Mouse (Mus musculus) limb, embryonic 11.5 days (tissue): ENCODE data around the gene Keap1. TPM values are rescaled to one million over a fixed set of nuclear protein-coding genes. Genes with fewer than 3 reads are reported as not detected.
"Not testable (repeated sequence)": the region's sequence is repeated elsewhere in the genome, so short reads cannot be mapped to it uniquely, and the experiment has no call there.

Source experiments
- ATAC-seq: fragments of 200-750 bp; cut with Nextera tagmentation; 2 replicates; pipeline ENCODE4 v1.8.0; 2017; ENCODE audit warnings: low read depth; ENCODE audit not compliant: insufficient number of reproducible peaks, low FRiP score, low TSS enrichment
- DNase-seq: peaks from one replicate; pipeline ENCODE4 v3.0.0-alpha.2; 2015; ENCODE audit warnings: low spot score
- H3K27ac ChIP-seq: fragments of 300-500 bp; sonication (generic); replicated peaks from 2 replicates; pipeline ENCODE4 v1.5.1; 2014; ENCODE audit warnings: low read depth, mild to moderate bottlenecking, low read length
- H3K27me3 ChIP-seq: fragments of 300-500 bp; sonication (generic); 2 replicates; pipeline ENCODE4 v1.6.1; 2014; ENCODE audit warnings: mild to moderate bottlenecking, low read length, mixed read lengths; ENCODE audit not compliant: control insufficient read depth, insufficient read depth
- H3K36me3 ChIP-seq: fragments of 300-500 bp; sonication (generic); 2 replicates; pipeline ENCODE4 v1.6.1; 2014; ENCODE audit warnings: mild to moderate bottlenecking, low read length, moderate library complexity, mixed read lengths; ENCODE audit not compliant: control insufficient read depth, insufficient read depth
- H3K4me1 ChIP-seq: fragments of 300-500 bp; sonication (generic); 2 replicates; pipeline ENCODE4 v1.6.1; 2014; ENCODE audit warnings: low read length, mixed read lengths; ENCODE audit not compliant: control insufficient read depth, insufficient read depth
- H3K4me2 ChIP-seq: fragments of 300-500 bp; sonication (generic); 2 replicates; pipeline ENCODE4 v1.6.1; 2014; ENCODE audit warnings: low read depth, mild to moderate bottlenecking, moderate library complexity; ENCODE audit not compliant: severe bottlenecking
- H3K4me3 ChIP-seq: fragments of 300-500 bp; sonication (generic); 2 replicates; pipeline ENCODE4 v1.5.1; 2014; ENCODE audit warnings: low read depth, low read length
- H3K9ac ChIP-seq: fragments of 300-500 bp; sonication (generic); 2 replicates; pipeline ENCODE4 v1.6.1; 2014; ENCODE audit warnings: mild to moderate bottlenecking, low read length
- H3K9me3 ChIP-seq: fragments of 300-500 bp; sonication (generic); 2 replicates; pipeline ENCODE4 v1.6.1; 2016; ENCODE audit warnings: low read length; ENCODE audit not compliant: control insufficient read depth
- WGBS: fragments of 180-500 bp; shearing (Covaris S2); extraction: QIAGEN DNeasy Blood & Tissue Kit; methylation state at CpG from one replicate; pipeline ENCODE4 v1.1.7; 2014; 5-methylcytosine and 5-hydroxymethylcytosine counted together
- polyA plus RNA-seq: library from polyadenylated mRNA; unstranded; fragments of >200 nt; fragmentation: Nextera tagmentation; extraction: Ambion mirVana; gene quantifications from 2 replicates; pipeline ENCODE4 v1.2.1, GENCODE M21; 2014

Gene Keap1
- polyA plus RNA-seq, 1 experiment from 2014 or later: 31.1 TPM

DNA sequence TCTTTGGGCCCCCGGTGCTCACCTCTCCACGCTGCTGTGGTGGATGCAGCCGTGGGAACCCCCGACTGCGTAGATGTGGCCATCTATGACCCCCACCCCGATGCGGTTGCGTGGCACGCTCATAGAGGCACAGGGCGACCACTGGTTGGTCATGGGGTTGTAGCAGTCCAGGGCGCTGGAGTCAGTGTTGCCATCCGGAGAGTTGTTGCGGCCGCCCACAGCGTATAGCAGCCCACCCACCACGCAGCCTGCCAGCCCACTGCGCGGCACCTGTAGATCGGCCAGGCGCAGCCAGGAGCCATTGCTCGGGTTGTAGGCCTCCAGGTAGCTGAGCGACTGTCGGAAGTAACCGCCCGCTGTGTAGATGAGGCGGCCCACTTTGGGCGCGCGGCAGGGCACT is 5.8 kb downstream of the Keap1 start:
- no peak for DNase-seq
- Histone ChIP-seq H3K27ac (no peak overlapping the region), H3K4me3 (no peak overlapping the region), H3K4me2 (no peak overlapping the region), H3K4me1 (peaks cover 10% of the 10 kb centered on the region), H3K36me3 (peaks cover 8% of the 10 kb centered on the region; the same call in 1 of the 2 replicates), H3K9ac (no peak overlapping the region), H3K9me3 (no peaks in the 10 kb centered on the region), H3K27me3 (no peaks in the 10 kb centered on the region)
- 90% methylated on average over 29 of the region's 29 CpGs for WGBS
- ATAC-seq: no peak

DNA sequence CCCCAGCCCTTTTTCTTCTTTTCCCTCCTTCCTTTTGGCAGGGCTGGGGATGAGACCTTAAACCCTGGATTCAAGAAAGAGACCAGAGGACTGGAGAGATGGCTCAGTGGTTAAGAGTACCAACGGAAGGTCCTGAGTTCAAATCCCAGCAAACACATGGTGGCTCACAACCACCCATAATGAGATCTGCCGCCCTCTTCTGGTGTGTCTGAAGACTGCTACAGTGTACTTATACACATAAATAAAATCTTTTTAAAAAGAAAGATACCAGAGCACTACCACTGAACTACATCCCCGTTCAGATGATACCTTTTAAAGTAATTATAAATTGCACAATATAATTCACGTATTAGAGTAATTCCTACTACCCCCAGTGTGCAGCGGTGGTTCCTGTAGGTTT is 6.3 kb downstream of the Keap1 start:
- Histone ChIP-seq H3K4me1 (peaks cover 9% of the 10 kb centered on the region), H3K36me3 (peaks cover 8% of the 10 kb centered on the region; the same call in 1 of the 2 replicates), H3K4me3 (no peak overlapping the region), H3K9me3 (no peaks in the 10 kb centered on the region), H3K27ac (no peak overlapping the region), H3K27me3 (no peaks in the 10 kb centered on the region), H3K9ac (no peak overlapping the region), H3K4me2 (no peak overlapping the region)
- no peak for ATAC-seq
- DNase-seq: no peak
- WGBS: 90% methylated on average over 5 of the region's 5 CpGs

DNA sequence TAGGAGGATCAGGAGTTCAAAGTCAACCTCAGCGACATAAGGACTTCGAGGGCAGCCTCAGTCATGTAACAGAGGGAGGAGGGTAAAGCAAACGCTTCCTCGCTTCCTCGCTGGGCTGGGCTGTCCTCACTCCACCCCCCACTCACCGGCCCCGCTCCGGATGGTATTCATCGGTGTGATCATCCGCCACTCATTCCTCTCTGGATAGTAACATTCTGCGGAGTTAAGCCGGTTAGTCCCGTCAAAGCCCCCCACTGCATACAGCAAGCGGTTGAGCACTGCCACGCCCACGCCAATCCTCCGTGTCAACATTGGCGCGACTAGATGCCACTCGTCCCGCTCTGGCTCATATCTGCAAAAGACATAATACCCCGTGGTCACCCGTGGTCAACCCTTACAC is 7.6 kb downstream of the Keap1 start:
- Histone ChIP-seq H3K4me3 (no peak overlapping the region), H3K27ac (no peak overlapping the region), H3K36me3 (peaks cover 8% of the 10 kb centered on the region; the same call in 1 of the 2 replicates), H3K9ac (no peak overlapping the region), H3K4me1 (no peaks in the 10 kb centered on the region), H3K9me3 (no peaks in the 10 kb centered on the region), H3K27me3 (no peaks in the 10 kb centered on the region), H3K4me2 (no peak overlapping the region)
- DNase-seq (no peak), ATAC-seq (no peak)
- WGBS: 62% methylated on average over 23 of the region's 23 CpGs

DNA sequence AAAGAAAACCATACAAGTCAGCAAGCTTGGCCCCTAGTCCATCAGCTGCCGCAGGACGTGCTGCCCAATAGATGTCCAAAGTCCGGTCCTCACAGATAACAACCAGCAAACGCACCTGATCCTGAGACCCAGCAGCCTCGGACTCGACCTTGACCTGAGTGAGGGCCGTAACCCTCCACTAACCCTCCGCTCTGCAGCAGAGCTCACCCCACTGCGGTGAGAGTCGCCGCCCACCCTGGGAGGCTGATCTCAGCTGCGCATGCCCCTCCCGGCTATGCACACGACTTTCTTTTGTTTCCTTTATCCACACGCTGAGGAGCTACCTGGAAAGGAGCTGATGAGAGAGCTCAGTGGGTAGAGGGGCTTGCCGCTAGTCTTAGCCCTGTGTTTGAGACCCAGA is 11.8 kb downstream of the Keap1 start:
- Histone ChIP-seq H3K4me2 (peak overlapping the region; percentile 16; the same call in 1 of the 2 replicates), H3K36me3 (peaks cover 4% of the 10 kb centered on the region; the same call in 1 of the 2 replicates), H3K4me3 (no peak overlapping the region; the same call in 1 of the 2 replicates), H3K4me1 (no peaks in the 10 kb centered on the region), H3K9me3 (no peaks in the 10 kb centered on the region), H3K27ac (no peak overlapping the region), H3K9ac (peak overlapping the region; percentile 32; the same call in 1 of the 2 replicates), H3K27me3 (no peaks in the 10 kb centered on the region)
- no peak; the same call in 1 of the 2 replicates for ATAC-seq
- WGBS: 16% methylated on average over 16 of the region's 16 CpGs
- DNase-seq: peak; percentile 69

DNA sequence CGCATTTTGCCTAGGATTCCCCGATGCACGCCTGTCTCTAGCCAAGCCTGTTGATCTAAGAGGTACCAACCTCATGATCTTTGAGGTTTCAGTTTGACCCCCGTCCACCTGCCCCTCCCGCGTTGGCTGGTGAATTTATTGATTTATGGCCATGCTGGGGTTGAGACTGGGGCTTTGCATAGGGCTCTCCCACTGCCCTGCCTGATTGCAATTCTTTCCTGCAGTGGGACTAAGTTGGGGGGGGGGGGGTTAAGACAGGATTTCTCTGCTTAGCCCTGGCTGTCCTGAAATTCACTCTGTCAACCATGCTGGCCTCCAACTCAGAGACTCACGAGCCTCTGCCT is 13.8 kb downstream of the Keap1 start:
- WGBS: 10% methylated on average over 7 of the region's 7 CpGs
- Histone ChIP-seq H3K27ac (no peak overlapping the region), H3K4me2 (peak overlapping the region; percentile 44), H3K9ac (no peak overlapping the region), H3K9me3 (no peaks in the 10 kb centered on the region), H3K27me3 (no peaks in the 10 kb centered on the region), H3K4me3 (peak overlapping the region; percentile 18), H3K36me3 (peaks cover 4% of the 10 kb centered on the region; the same call in 1 of the 2 replicates), H3K4me1 (no peaks in the 10 kb centered on the region)
- no peak for ATAC-seq
- DNase-seq: no peak

DNA sequence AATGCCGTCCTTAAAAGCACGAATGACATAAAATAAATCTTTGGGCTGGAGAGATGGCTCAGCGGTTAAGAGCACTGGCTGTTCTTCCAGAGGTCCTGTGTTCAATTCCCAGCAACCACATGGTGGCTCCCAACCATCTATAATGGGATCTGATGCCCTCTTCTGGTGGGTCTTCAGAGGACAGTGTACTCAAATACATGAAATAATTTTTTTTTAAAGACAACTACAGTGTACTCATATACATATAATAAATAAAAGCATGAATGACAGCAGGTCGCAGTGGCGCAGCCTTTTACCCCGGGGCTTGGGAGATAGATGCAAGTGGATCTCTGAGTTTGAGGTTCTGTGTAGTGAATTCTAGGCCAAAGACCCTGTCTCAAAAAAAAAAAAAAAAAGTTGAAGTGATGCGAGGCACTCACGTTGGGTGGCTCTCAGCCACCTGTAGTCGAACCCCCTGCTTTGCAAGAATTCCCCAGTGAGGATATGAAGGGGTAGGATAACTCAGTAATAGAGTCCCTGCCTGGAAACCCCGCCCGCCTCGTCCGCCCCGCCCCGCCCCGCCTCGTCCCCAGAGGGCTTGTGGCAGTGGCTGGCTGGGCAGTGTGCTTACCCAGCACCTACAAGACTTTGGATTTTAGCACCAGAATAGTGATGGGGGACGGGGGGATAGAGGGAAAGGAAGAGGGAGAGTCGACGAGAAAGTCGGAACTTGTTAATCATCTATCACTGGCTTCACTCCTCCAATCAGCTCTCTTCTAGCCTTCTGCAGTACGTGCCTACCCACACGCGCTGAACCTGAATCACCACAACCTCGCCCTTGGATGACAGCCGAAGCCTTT is 14.4 kb downstream of the Keap1 start:
- Histone ChIP-seq H3K9me3 (no peaks in the 10 kb centered on the region), H3K27me3 (no peaks in the 10 kb centered on the region), H3K4me2 (peak overlapping the region; percentile 44), H3K4me3 (peak overlapping the region; percentile 18), H3K27ac (no peak overlapping the region), H3K9ac (no peak overlapping the region), H3K4me1 (no peaks in the 10 kb centered on the region), H3K36me3 (no peaks in the 10 kb centered on the region)
- 21% methylated on average over 26 of the region's 26 CpGs for WGBS
- DNase-seq (peak; percentile 58), ATAC-seq (no peak)

DNA sequence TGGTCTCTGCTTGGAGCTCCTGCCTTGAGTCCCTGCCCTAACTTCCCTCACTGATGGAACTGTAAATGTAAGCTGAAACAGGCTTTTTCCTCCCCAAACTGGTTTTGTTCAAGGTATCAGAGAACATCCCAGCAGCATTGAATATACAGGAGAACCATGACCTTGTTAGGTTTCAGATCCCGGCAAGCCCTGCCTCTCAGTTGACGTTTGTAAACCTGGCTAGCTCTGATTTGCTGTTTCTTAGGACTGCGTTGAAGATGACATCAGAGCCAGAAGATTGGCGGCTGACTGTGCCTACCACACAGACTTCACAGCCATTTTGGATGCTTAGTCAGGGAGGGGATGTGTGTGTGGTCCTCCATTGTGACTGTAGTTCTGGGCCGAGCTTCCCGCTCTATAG is 15.3 kb downstream of the Keap1 start:
- Histone ChIP-seq H3K9ac (no peak overlapping the region), H3K9me3 (no peaks in the 10 kb centered on the region), H3K27me3 (no peaks in the 10 kb centered on the region), H3K4me1 (no peaks in the 10 kb centered on the region), H3K4me2 (no peak overlapping the region), H3K4me3 (no peak overlapping the region), H3K27ac (no peak overlapping the region), H3K36me3 (no peaks in the 10 kb centered on the region)
- WGBS: 91% methylated on average over 6 of the region's 6 CpGs
- DNase-seq (no peak), ATAC-seq (no peak)

DNA sequence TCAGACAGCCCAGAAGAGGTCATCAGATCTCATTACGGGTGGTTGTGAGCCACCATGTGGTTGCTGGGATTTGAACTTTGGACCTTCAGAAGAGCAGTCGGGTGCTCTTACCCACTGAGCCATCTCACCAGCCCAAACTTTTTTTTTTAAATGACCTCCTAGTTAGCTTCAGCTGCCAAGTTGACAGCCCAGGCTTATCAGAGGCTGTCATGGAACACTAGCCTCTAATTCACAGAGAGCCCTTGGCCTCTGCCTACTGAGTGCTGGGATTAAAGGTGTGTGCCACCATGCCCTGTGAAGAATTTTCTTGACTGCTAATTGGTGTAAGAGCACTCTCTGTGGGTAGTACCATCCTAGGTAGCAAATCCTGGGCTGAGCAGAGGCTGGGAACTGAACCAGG is 15.7 kb downstream of the Keap1 start:
- not testable (repeated sequence) for ATAC-seq, H3K4me1 ChIP-seq, H3K27ac ChIP-seq, H3K9me3 ChIP-seq, DNase-seq, H3K36me3 ChIP-seq, H3K9ac ChIP-seq, H3K27me3 ChIP-seq, H3K4me3 ChIP-seq, H3K4me2 ChIP-seq
- WGBS: 95% methylated on average over 1 of the region's 2 CpGs
